Mouse (Mus musculus) hindbrain, embryonic 14.5 days (tissue): ENCODE measurements around the gene Atp13a2. TPM values are rescaled to one million over a fixed set of nuclear protein-coding genes. Genes with fewer than 3 reads are reported as not detected.
A peak's percentile ranks its signal among the peaks of the same experiment; 100 is the strongest.

Experiments
- ATAC-seq: fragments of 200-750 bp; cut with Nextera tagmentation; 2 replicates; pipeline ENCODE4 v1.8.0; 2017; ENCODE audit warnings: moderate number of reproducible peaks, mild to moderate bottlenecking, moderate TSS enrichment, moderate library complexity; ENCODE audit not compliant: low FRiP score
- DNase-seq: peaks from one replicate; pipeline ENCODE4 v3.0.0-alpha.2; 2015; ENCODE audit warnings: low spot score
- H3K27ac ChIP-seq: fragments of 300-500 bp; sonication (generic); 2 replicates; pipeline ENCODE4 v1.5.1; 2014; ENCODE audit warnings: mild to moderate bottlenecking, moderate library complexity
- H3K27me3 ChIP-seq: fragments of 300-500 bp; sonication (generic); 2 replicates; pipeline ENCODE4 v1.6.1; 2014; ENCODE audit warnings: mild to moderate bottlenecking, low read length, mixed read lengths; ENCODE audit not compliant: control insufficient read depth, insufficient read depth
- H3K36me3 ChIP-seq: fragments of 300-500 bp; sonication (generic); replicated peaks from 2 replicates; pipeline ENCODE4 v1.6.1; 2014; ENCODE audit not compliant: control insufficient read depth, insufficient read depth
- H3K4me1 ChIP-seq: fragments of 300-500 bp; sonication (generic); replicated peaks from 2 replicates; pipeline ENCODE4 v1.6.1; 2014; ENCODE audit warnings: antibody characterized with exemption, low read length, mixed read lengths; ENCODE audit not compliant: control insufficient read depth, insufficient read depth
- H3K4me2 ChIP-seq: fragments of 300-500 bp; sonication (generic); replicated peaks from 2 replicates; pipeline ENCODE4 v1.6.1; 2014; ENCODE audit warnings: mild to moderate bottlenecking, moderate library complexity
- H3K4me3 ChIP-seq: fragments of 300-500 bp; sonication (generic); replicated peaks from 2 replicates; pipeline ENCODE4 v1.5.1; 2014; ENCODE audit warnings: mild to moderate bottlenecking, low read length
- H3K9ac ChIP-seq: fragments of 300-500 bp; sonication (generic); 2 replicates; pipeline ENCODE4 v1.6.1; 2014
- H3K9me3 ChIP-seq: fragments of 300-500 bp; sonication (generic); 2 replicates; pipeline ENCODE4 v1.6.1; 2016; ENCODE audit warnings: low read length; ENCODE audit not compliant: control insufficient read depth
- WGBS: fragments of 180-500 bp; shearing (Covaris S2); extraction: QIAGEN DNeasy Blood & Tissue Kit; methylation state at CpG from one replicate; pipeline ENCODE4 v1.1.7; 2014; 5-methylcytosine and 5-hydroxymethylcytosine counted together
- polyA plus RNA-seq: library from polyadenylated mRNA; unstranded; fragments of >200 nt; fragmentation: Nextera tagmentation; extraction: Ambion mirVana; gene quantifications from 2 replicates; pipeline ENCODE4 v1.2.1, GENCODE M21; 2014

The Atp13a2 gene
- polyA plus RNA-seq, 1 experiment from 2014 or later: 176 TPM

DNA sequence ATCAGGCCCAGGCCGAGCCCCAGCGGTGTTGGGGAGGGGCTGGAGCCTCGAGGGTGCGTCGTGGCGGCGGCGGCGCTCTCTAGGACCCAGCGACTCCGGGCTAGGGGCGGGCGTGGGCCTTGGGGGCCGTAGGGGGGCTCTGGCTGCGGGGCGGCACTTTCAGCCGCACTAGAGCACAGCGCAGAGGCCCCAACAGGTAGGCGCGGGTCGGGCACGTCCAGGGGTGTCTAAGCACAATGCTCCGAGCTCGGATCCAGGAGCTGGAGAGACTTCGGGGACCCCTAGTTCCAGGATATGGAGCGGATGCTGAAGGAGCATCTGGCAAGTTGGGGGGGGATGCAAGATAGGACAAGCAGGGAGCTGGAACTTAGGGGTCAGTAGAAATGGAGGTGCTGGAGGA lies 23.9 kb downstream of the Atp13a2 start:
- Histone ChIP-seq H3K4me2 (peak overlapping the region; percentile 76), H3K4me1 (peaks cover 26% of the 10 kb centered on the region), H3K9ac (peak overlapping the region; percentile 82), H3K4me3 (peak overlapping the region; percentile 73), H3K36me3 (peaks cover 50% of the 10 kb centered on the region), H3K27ac (peak overlapping the region; percentile 77), H3K27me3 (no peaks in the 10 kb centered on the region), H3K9me3 (no peaks in the 10 kb centered on the region)
- WGBS: 0% methylated on average over 26 of the region's 26 CpGs
- peak; percentile 76 for ATAC-seq
- DNase-seq: peak; percentile 74

DNA sequence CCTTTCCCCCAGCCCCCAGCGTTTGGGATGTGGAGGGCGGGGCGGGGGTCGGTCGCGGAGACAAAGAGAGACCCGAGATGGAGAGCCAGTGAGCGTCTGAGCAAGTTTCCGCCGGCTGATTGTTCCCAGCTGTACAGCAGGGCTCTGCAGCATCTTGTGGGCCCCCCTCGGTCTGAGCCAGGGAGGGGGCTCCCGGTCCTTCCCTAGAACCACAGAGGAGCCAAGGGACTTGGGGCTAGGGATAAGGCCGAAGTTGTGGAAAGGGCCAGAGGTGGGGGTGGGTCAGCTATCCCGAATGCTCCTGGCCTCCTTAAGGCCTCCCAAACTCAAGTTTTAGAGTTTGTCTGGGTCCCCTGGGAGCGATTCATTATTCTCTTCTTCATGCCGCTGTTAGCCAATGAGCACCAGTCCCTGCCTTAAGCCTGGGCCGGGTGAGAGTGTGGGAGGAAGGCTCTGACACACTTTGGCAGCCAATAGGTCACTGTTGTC lies 24.3 kb downstream of the Atp13a2 start:
- peak; percentile 52 for DNase-seq
- H3K4me1 ChIP-seq: peaks cover 26% of the 10 kb centered on the region
- H3K36me3 ChIP-seq: peaks cover 50% of the 10 kb centered on the region
- no peaks in the 10 kb centered on the region for H3K9me3 ChIP-seq
- ATAC-seq: peak; percentile 51
- H3K27me3 ChIP-seq: no peaks in the 10 kb centered on the region
- peak overlapping the region; percentile 77 for H3K27ac ChIP-seq
- 1% methylated on average over 17 of the region's 17 CpGs for WGBS
- H3K4me3 ChIP-seq: peak overlapping the region; percentile 73
- H3K4me2 ChIP-seq: peak overlapping the region; percentile 76
- peak overlapping the region; percentile 82 for H3K9ac ChIP-seq

GRCm38 (mm10) chr4:141011556-141012328 lies 25.1 kb downstream of the Atp13a2 start:
- WGBS: 35% methylated on average over 14 of the region's 14 CpGs
- Histone ChIP-seq H3K4me3 (peak overlapping the region; percentile 73), H3K4me1 (peaks cover 26% of the 10 kb centered on the region), H3K27ac (peak overlapping the region; percentile 77), H3K9ac (peak overlapping the region; percentile 82), H3K27me3 (no peaks in the 10 kb centered on the region), H3K4me2 (peak overlapping the region; percentile 76), H3K9me3 (no peaks in the 10 kb centered on the region), H3K36me3 (peaks cover 50% of the 10 kb centered on the region)
- ATAC-seq (peak; percentile 11; the same call in 1 of the 2 replicates), DNase-seq (no peak)

DNA sequence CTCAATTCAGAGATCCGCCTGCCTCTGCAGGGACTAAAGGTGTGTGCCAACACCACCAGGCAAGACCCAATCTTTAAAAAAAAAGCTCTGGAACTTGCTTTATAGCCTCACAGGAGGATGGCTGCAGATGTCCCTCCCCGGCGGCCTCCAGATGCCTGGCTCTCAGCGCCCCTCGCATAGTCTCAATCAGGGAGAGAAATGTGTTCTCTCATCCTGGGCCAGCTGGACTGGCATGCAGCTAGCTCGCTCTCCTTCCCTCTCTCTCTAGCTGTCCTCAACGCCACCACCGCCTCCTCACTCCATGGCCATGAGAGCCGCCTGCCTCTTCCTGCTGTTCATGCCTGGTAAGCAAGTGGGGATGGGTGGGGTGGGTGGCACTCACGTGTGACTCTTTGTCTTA lies 25.9 kb downstream of the Atp13a2 start:
- H3K36me3 ChIP-seq: peaks cover 45% of the 10 kb centered on the region
- DNase-seq (no peak), ATAC-seq (no peak)
- peak overlapping the region; percentile 77; the same call in 1 of the 2 replicates for H3K27ac ChIP-seq
- WGBS: 59% methylated on average over 10 of the region's 10 CpGs
- H3K4me3 ChIP-seq: no peak overlapping the region
- H3K9me3 ChIP-seq: no peaks in the 10 kb centered on the region
- H3K4me2 ChIP-seq: peak overlapping the region; percentile 76
- peaks cover 26% of the 10 kb centered on the region for H3K4me1 ChIP-seq
- 0 out of 2 replicates have a peak overlapping the region, but pooled peaks have one; percentile 82 for H3K9ac ChIP-seq
- H3K27me3 ChIP-seq: no peaks in the 10 kb centered on the region

- no peak overlapping the region for H3K9ac ChIP-seq
- H3K27ac ChIP-seq: no peak overlapping the region
- H3K9me3 ChIP-seq: no peaks in the 10 kb centered on the region
- no peak overlapping the region for H3K4me2 ChIP-seq
- H3K36me3 ChIP-seq: peaks cover 54% of the 10 kb centered on the region
- no peak for DNase-seq
- H3K27me3 ChIP-seq: no peaks in the 10 kb centered on the region
- peaks cover 26% of the 10 kb centered on the region for H3K4me1 ChIP-seq
- no peak overlapping the region for H3K4me3 ChIP-seq
- ATAC-seq: no peak
- 76% methylated on average over 8 of the region's 8 CpGs for WGBS
These were observed 27.4 kb downstream of the Atp13a2 start for GRCm38 (mm10) chr4:141014114-141014513.

- DNase-seq (no peak), ATAC-seq (no peak)
- Histone ChIP-seq H3K4me3 (no peak overlapping the region), H3K36me3 (peaks cover 54% of the 10 kb centered on the region), H3K9ac (no peak overlapping the region), H3K4me1 (peaks cover 31% of the 10 kb centered on the region), H3K27ac (no peak overlapping the region), H3K9me3 (no peaks in the 10 kb centered on the region), H3K27me3 (no peaks in the 10 kb centered on the region), H3K4me2 (no peak overlapping the region)
- WGBS: 95% methylated on average over 11 of the region's 11 CpGs
These were observed 28.2 kb downstream of the Atp13a2 start for GRCm38 (mm10) chr4:141014856-141015255.

DNA sequence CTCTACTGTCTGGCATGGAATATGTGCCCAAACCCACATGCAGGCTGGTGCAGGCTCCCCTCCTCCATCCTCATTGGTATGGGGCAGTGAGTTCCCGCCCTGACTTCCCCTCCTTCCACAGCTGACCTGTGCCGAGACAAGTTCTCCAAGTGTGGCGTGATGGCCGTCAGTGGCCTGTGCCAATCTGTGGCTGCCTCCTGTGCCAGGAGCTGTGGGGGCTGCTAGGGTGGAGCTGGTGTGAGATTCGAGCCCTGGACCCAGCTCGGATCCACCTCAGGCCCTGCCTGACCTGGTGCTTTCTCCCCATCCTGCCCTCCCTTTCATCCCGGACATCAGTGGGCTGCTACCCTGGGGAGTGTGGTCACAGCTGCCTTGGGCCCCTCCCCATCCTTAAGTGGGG lies 28.7 kb downstream of the Atp13a2 start:
- WGBS: 77% methylated on average over 7 of the region's 7 CpGs
- Histone ChIP-seq H3K36me3 (peaks cover 54% of the 10 kb centered on the region), H3K9ac (no peak overlapping the region)

DNA sequence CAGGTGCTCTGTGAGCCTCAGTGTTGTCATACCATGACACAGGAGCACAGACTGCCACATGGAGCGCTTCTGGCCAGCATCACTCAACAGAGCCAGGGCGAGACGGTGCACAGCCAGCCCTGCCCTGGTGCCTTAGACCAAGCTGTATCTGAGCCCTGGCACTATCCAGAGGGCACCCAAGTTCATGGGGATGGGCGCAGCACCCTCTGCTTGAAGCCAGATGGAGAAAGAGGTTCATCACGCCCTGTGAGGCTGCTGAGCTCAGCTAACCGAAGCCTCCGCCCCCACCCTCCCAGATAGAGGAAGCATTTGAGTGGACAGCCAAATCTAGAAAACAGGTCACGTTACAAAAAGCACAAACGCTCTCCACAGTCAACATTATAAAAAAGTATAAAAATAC lies 29.6 kb downstream of the Atp13a2 start:
- Histone ChIP-seq H3K27ac (no peak overlapping the region), H3K4me1 (peaks cover 38% of the 10 kb centered on the region), H3K9ac (no peak overlapping the region), H3K4me3 (no peak overlapping the region), H3K36me3 (peaks cover 54% of the 10 kb centered on the region), H3K27me3 (no peaks in the 10 kb centered on the region), H3K4me2 (no peak overlapping the region), H3K9me3 (no peaks in the 10 kb centered on the region)
- no peak for ATAC-seq
- no peak for DNase-seq
- 84% methylated on average over 9 of the region's 9 CpGs for WGBS

More for the DNA sequence above, 28.7 kb downstream of the Atp13a2 start:
- Histone ChIP-seq H3K27me3 (no peaks in the 10 kb centered on the region), H3K4me1 (peaks cover 31% of the 10 kb centered on the region), H3K27ac (no peak overlapping the region), H3K4me2 (no peak overlapping the region), H3K4me3 (no peak overlapping the region), H3K9me3 (no peaks in the 10 kb centered on the region)
- DNase-seq: no peak
- no peak for ATAC-seq

GRCm38 (mm10) chr4:141017657-141018436 lies 31.2 kb downstream of the Atp13a2 start:
- Histone ChIP-seq H3K36me3 (peaks cover 53% of the 10 kb centered on the region), H3K27ac (no peak overlapping the region), H3K4me2 (no peak overlapping the region), H3K9me3 (no peaks in the 10 kb centered on the region), H3K9ac (no peak overlapping the region), H3K4me1 (peaks cover 30% of the 10 kb centered on the region), H3K27me3 (no peaks in the 10 kb centered on the region), H3K4me3 (no peak overlapping the region)
- 84% methylated on average over 29 of the region's 29 CpGs for WGBS
- ATAC-seq: no peak
- DNase-seq: no peak
